Mouse (Mus musculus): ENCODE results near the gene Dip2b.

GRCm38 (mm10) chr15:100039001-100039701, 687 bp downstream of the Dip2b start:
- TF ChIP-seq POLR2A (IDR thresholded peaks at IDR 0.05; ENCODE audit: low read depth, low read length) (no peak), CTCF (conservative IDR thresholded peaks at IDR 0.05; ENCODE audit: insufficient read depth, insufficient read length, low read depth, low read length) (no peak)
